Mouse (Mus musculus): ENCODE data around the gene Fbxl16. TPM values are rescaled to one million over a fixed set of nuclear protein-coding genes. Genes with fewer than 3 reads are reported as not detected.
A peak's percentile ranks its signal among the peaks of the same experiment; 100 is the strongest.

The Fbxl16 gene
- polyA plus RNA-seq, 1 experiment from 2014 or later, result 2.2 TPM

DNA sequence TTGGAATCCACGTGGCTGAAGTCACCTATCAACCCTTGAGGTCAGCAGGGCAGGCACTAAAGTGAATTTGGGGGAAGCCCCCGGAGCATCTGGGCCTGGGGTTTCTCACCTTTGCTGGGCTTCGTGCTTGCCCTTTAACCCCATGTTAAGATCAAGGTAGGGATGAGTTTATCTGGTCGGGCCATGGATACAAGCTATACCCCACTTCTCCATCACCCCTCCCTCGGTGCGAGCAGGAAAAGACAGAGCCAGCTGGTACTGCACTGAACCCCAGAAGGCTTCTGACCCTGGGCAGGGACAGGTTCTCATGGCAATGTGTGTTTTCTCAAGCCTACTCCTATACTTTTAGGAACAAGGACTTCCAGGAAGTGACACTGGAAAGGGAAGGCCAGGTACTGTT is 27.5 kb upstream of the Fbxl16 start:
- WGBS, result 75% methylated on average over 6 of the region's 6 CpGs
- Histone ChIP-seq H3K27me3 (replicated peaks; ENCODE audit: control insufficient read depth, insufficient read depth, low read length) (no peaks in the 10 kb centered on the region), H3K27ac (ENCODE audit: low read length) (no peak overlapping the region), H3K36me3 (ENCODE audit: control insufficient read depth, insufficient read depth, low read length) (peaks cover 13% of the 10 kb centered on the region; the same call in 1 of the 2 replicates), H3K4me1 (ENCODE audit: control insufficient read depth, insufficient read depth, low read length) (peaks cover 18% of the 10 kb centered on the region), H3K4me2 (ENCODE audit: low read depth, low read length) (no peak overlapping the region), H3K4me3 (ENCODE audit: low read length) (no peak overlapping the region), H3K9ac (ENCODE audit: low read depth, low read length) (no peak overlapping the region), H3K9me3 (ENCODE audit: control insufficient read depth, low read length) (no peaks in the 10 kb centered on the region)
- ATAC-seq, result no peak

DNA sequence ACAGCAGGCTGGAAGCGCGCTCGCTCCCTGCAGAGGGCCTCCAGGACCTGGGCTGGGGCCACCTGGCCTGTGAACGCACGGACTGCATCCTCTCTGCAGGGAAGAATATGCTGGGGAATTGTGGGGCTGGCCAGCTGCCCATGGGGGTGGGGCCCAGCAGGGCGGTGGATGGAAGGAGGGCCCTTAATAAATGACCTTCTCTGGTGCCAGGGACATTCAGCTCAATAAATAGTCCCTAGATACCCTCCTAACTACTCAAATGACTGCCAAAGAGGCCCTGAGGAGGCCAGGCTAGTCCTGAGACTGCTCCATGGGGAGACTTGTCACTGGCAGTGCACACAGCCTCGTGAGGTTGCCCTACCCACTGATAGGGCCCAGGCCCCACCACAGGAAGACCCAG is 25.8 kb upstream of the Fbxl16 start:
- Histone ChIP-seq H3K27me3 (replicated peaks; ENCODE audit: control insufficient read depth, insufficient read depth, low read length) (no peaks in the 10 kb centered on the region), H3K9me3 (ENCODE audit: control insufficient read depth, low read length) (no peaks in the 10 kb centered on the region), H3K4me1 (ENCODE audit: control insufficient read depth, insufficient read depth, low read length) (peaks cover 18% of the 10 kb centered on the region), H3K27ac (ENCODE audit: low read length) (no peak overlapping the region), H3K4me3 (ENCODE audit: low read length) (no peak overlapping the region), H3K4me2 (ENCODE audit: low read depth, low read length) (no peak overlapping the region), H3K9ac (ENCODE audit: low read depth, low read length) (no peak overlapping the region), H3K36me3 (ENCODE audit: control insufficient read depth, insufficient read depth, low read length) (peaks cover 13% of the 10 kb centered on the region; the same call in 1 of the 2 replicates)
- ATAC-seq, result no peak
- WGBS, result 62% methylated on average over 7 of the region's 7 CpGs

DNA sequence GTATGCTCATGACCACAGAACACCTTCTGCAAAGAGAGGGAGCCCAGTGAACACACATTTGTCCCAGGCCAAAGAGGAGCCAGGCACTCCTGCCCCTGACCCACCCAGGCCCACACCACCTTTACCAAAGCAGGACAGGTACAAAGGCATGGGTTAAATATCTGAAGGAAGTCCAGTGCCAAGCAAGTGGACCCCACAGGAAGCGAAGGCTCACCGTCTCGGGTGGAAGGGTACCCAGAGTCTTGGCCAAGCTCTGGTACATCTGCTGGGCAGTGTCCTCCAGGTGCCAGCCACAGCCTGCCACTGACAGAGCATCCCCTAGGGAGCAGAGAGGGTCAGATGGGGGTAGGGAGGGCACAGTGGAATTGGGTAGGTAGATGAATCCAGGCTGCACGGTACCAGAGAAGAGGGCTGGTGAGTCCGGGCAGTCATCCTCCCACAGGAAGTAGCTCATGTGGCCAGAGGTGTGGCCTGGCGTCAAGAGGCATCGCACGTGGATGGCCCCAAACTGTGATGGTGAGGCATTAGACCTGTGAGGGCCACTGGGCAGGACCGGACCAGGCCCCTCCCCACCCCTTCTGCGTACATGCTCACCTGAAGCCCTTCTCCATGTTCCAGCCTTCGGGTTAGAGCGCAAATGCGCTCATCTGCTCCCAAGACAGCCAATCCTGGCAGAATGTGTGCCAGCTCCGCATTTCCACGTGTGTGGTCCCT is 24.9 kb upstream of the Fbxl16 start:
- no peak for ATAC-seq

DNA sequence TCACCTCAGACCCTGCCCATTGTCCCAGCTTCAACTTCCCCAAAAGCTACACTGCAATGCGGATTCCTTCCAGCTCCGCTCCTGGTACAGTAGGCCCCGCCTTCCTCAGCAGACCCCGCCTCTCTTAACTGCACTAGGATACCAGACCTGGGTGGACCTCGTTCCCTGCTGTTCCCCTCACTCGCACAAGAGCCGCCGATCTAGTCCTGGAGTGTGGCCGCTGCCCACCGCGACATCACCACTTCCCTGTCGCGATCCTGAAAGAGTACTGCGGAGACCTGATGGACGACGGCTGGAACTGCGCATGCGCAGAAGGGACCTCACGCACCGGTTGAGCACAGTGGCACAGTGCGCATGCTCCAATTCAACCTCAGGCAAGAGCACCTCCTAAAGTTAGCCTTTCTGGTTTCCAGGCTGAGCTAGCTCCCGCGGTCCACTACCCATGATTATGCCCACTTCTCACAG is 23.6 kb upstream of the Fbxl16 start, which contains the start of gene Haghl:
Gene Haghl (minus strand): TSS at position 393 of the 465 bp plus-strand sequence.
- Histone ChIP-seq H3K4me3 (ENCODE audit: low read length) (peak within 1 kb of the TSS; percentile 79), H3K4me1 (ENCODE audit: control insufficient read depth, insufficient read depth, low read length) (peaks cover 18% of the 10 kb centered on the region), H3K27ac (ENCODE audit: low read length) (peak within 1 kb of the TSS; percentile 88), H3K36me3 (ENCODE audit: control insufficient read depth, insufficient read depth, low read length) (peaks cover 21% of the 10 kb centered on the region), H3K9ac (ENCODE audit: low read depth, low read length) (peak within 1 kb of the TSS; percentile 81), H3K27me3 (replicated peaks; ENCODE audit: control insufficient read depth, insufficient read depth, low read length) (no peaks in the 10 kb centered on the region), H3K4me2 (ENCODE audit: low read depth, low read length) (peak within 1 kb of the TSS; percentile 90), H3K9me3 (ENCODE audit: control insufficient read depth, low read length) (no peaks in the 10 kb centered on the region)
- ATAC-seq, result peak; percentile 86
- under 1% methylated on average over 23 of the region's 23 CpGs for WGBS

More for the DNA sequence above, 24.9 kb upstream of the Fbxl16 start:
- Histone ChIP-seq H3K4me3 (ENCODE audit: low read length) (peak overlapping the region; percentile 79), H3K4me1 (ENCODE audit: control insufficient read depth, insufficient read depth, low read length) (peaks cover 18% of the 10 kb centered on the region), H3K9ac (ENCODE audit: low read depth, low read length) (peak overlapping the region; percentile 81), H3K27ac (ENCODE audit: low read length) (no peak overlapping the region), H3K4me2 (ENCODE audit: low read depth, low read length) (peak overlapping the region; percentile 90), H3K27me3 (replicated peaks; ENCODE audit: control insufficient read depth, insufficient read depth, low read length) (no peaks in the 10 kb centered on the region), H3K36me3 (ENCODE audit: control insufficient read depth, insufficient read depth, low read length) (peaks cover 14% of the 10 kb centered on the region), H3K9me3 (ENCODE audit: control insufficient read depth, low read length) (no peaks in the 10 kb centered on the region)
- 77% methylated on average over 15 of the region's 15 CpGs for WGBS

DNA sequence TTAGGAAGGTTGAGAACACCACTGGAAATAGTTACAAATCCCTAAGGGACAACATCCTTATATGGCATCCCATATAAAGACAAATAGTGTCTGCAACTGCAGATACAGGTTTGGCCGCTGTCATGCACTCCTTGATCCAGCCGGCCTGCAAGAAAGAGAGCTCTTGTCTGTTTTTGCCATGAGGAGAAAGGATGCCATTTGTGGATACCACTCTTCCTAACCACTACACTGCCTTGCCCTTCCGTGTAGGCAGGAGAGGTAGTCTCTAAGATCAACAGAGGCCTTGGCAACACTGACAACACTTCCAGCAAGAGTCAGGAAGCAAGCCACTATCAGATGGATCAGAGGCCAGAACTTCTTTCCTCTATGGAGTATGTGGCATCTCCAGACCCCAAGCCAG is 22.6 kb upstream of the Fbxl16 start, which contains the start of gene Ccdc78:
Gene Ccdc78 (plus strand): TSS at position 301 of the 400 bp plus-strand sequence.
- Histone ChIP-seq H3K4me1 (ENCODE audit: control insufficient read depth, insufficient read depth, low read length) (peaks cover 23% of the 10 kb centered on the region), H3K4me2 (ENCODE audit: low read depth, low read length) (peak within 1 kb of the TSS; percentile 90), H3K9ac (ENCODE audit: low read depth, low read length) (peak within 1 kb of the TSS; percentile 81), H3K9me3 (ENCODE audit: control insufficient read depth, low read length) (no peaks in the 10 kb centered on the region), H3K4me3 (ENCODE audit: low read length) (peak within 1 kb of the TSS; percentile 79), H3K36me3 (ENCODE audit: control insufficient read depth, insufficient read depth, low read length) (peaks cover 17% of the 10 kb centered on the region), H3K27me3 (replicated peaks; ENCODE audit: control insufficient read depth, insufficient read depth, low read length) (no peaks in the 10 kb centered on the region), H3K27ac (ENCODE audit: low read length) (peak within 1 kb of the TSS; percentile 88)
- no peak for ATAC-seq
- 81% methylated on average over 3 of the region's 3 CpGs for WGBS

DNA sequence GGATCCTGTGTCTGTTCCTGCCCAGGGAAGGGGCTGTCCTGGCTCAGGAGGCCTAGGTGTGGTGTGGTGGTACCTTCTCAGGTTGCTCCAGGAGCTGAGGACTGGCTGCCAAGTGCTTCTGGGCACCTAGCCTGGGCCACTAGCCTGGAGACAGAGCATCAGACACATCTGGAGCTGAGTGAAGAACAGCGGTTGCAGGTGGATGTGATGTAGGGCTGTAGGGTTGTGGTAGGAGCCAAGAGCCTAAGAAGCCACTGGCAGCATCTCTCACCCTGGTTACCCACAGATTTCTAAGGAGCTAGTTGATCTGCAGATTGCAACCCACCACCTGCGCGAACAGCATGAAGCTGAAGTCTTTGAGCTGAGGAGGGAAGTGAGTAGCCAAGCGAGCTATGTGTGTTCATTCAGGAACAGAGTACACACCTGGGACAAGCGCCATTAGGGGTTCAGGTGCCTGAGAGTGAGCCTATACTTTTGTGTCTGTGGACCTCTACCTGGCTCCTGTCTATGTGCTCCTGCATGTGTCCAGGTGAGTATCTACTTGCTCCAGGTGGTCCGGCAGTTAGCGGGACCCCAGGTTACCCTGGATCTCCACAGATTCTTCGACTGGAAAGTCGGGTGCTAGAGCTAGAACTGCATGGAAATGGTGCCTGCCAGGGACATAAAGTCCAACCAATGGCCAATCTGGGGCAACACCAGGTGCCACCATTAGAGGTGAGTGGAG is 21.9 kb upstream of the Fbxl16 start:
- Histone ChIP-seq H3K4me2 (ENCODE audit: low read depth, low read length) (no peak overlapping the region), H3K4me1 (ENCODE audit: control insufficient read depth, insufficient read depth, low read length) (peaks cover 26% of the 10 kb centered on the region), H3K9ac (ENCODE audit: low read depth, low read length) (no peak overlapping the region), H3K36me3 (ENCODE audit: control insufficient read depth, insufficient read depth, low read length) (peaks cover 17% of the 10 kb centered on the region), H3K27ac (ENCODE audit: low read length) (no peak overlapping the region), H3K4me3 (ENCODE audit: low read length) (no peak overlapping the region), H3K27me3 (replicated peaks; ENCODE audit: control insufficient read depth, insufficient read depth, low read length) (no peaks in the 10 kb centered on the region), H3K9me3 (ENCODE audit: control insufficient read depth, low read length) (no peaks in the 10 kb centered on the region)
- 92% methylated on average over 9 of the region's 9 CpGs for WGBS
- ATAC-seq, result no peak

- peaks cover 31% of the 10 kb centered on the region for H3K4me1 ChIP-seq (ENCODE audit: control insufficient read depth, insufficient read depth, low read length)
- 28% methylated on average over 19 of the region's 19 CpGs for WGBS
- peak; percentile 6; the same call in 1 of the 2 replicates for ATAC-seq
Measured at GRCm38 (mm10) chr17:25791320-25791842, 17.5 kb upstream of the Fbxl16 start.

GRCm38 (mm10) chr17:25791843-25792527 is 16.9 kb upstream of the Fbxl16 start:
- under 1% methylated on average over 45 of the region's 45 CpGs for WGBS
- peaks cover 32% of the 10 kb centered on the region for H3K4me1 ChIP-seq (ENCODE audit: control insufficient read depth, insufficient read depth, low read length)
- H3K4me2 ChIP-seq (ENCODE audit: low read depth, low read length), result peak overlapping the region; percentile 90
- peak overlapping the region; percentile 89 for H3K9ac ChIP-seq (ENCODE audit: low read depth, low read length)
- H3K4me3 ChIP-seq (ENCODE audit: low read length), result peak overlapping the region; percentile 85
- H3K9me3 ChIP-seq (ENCODE audit: control insufficient read depth, low read length), result no peaks in the 10 kb centered on the region
- peak overlapping the region; percentile 99 for H3K27ac ChIP-seq (ENCODE audit: low read length)
- ATAC-seq, result peak; percentile 81
- H3K27me3 ChIP-seq (replicated peaks; ENCODE audit: control insufficient read depth, insufficient read depth, low read length), result no peaks in the 10 kb centered on the region
- peaks cover 10% of the 10 kb centered on the region; the same call in 1 of the 2 replicates for H3K36me3 ChIP-seq (ENCODE audit: control insufficient read depth, insufficient read depth, low read length)

More at GRCm38 (mm10) chr17:25791320-25791842, 17.5 kb upstream of the Fbxl16 start:
- Histone ChIP-seq H3K27me3 (replicated peaks; ENCODE audit: control insufficient read depth, insufficient read depth, low read length) (no peaks in the 10 kb centered on the region), H3K4me3 (ENCODE audit: low read length) (peak overlapping the region; percentile 85), H3K36me3 (ENCODE audit: control insufficient read depth, insufficient read depth, low read length) (peaks cover 10% of the 10 kb centered on the region; the same call in 1 of the 2 replicates), H3K4me2 (ENCODE audit: low read depth, low read length) (peak overlapping the region; percentile 90), H3K9ac (ENCODE audit: low read depth, low read length) (peak overlapping the region; percentile 89), H3K9me3 (ENCODE audit: control insufficient read depth, low read length) (no peaks in the 10 kb centered on the region), H3K27ac (ENCODE audit: low read length) (peak overlapping the region; percentile 99)

Measured in intestine, embryonic 16.5 days (tissue).